Mouse (Mus musculus): ENCODE results near the gene Thrsp. TPM values are rescaled to one million over a fixed set of nuclear protein-coding genes. Genes with fewer than 3 reads are reported as not detected.
"Not testable (repeated sequence)": the region's sequence is repeated elsewhere in the genome, so short reads cannot be mapped to it uniquely, and the experiment has no call there.

The Thrsp gene
- polyA plus RNA-seq (2015; fragmentation: Nextera tagmentation; extraction: Ambion mirVana): 0.91 and 1.4 TPM in 2 replicates

- no peak within 1 kb of the TSS for H3K4me2 ChIP-seq
- H3K36me3 ChIP-seq: 0 out of 2 replicates have a peak, but pooled peaks cover under 1% of the 10 kb centered on the region
- no peaks in the 10 kb centered on the region for H3K9me3 ChIP-seq
- H3K4me1 ChIP-seq: peaks cover 22% of the 10 kb centered on the region; the same call in 1 of the 2 replicates
- whole genome bisulfite sequencing: 63% methylated on average over 25 of the region's 25 CpGs
- no peak within 1 kb of the TSS for H3K27ac ChIP-seq
- H3K9ac ChIP-seq: no peak within 1 kb of the TSS
- H3K27me3 ChIP-seq: no peaks in the 10 kb centered on the region
- no peak for ATAC-seq (ENCODE audit: borderline replicate concordance, extremely low read depth, low FRiP score, low TSS enrichment)
- no peak within 1 kb of the TSS for H3K4me3 ChIP-seq
Measured at GRCm38 (mm10) chr7:97416906-97417777, at the start of gene Thrsp. Gene Thrsp (minus strand): TSS chr7:97417730.

- H3K4me1 ChIP-seq: peaks cover 21% of the 10 kb centered on the region
- H3K4me2 ChIP-seq: no peak overlapping the region
- H3K9me3 ChIP-seq: no peaks in the 10 kb centered on the region
- no peak overlapping the region for H3K4me3 ChIP-seq
- no peaks in the 10 kb centered on the region for H3K27me3 ChIP-seq
- H3K27ac ChIP-seq: no peak overlapping the region
- ATAC-seq (ENCODE audit: borderline replicate concordance, extremely low read depth, low FRiP score, low TSS enrichment): no peak
- H3K9ac ChIP-seq: no peak overlapping the region
- 56% methylated on average over 3 of the region's 3 CpGs for WGBS
- peaks cover 4% of the 10 kb centered on the region; the same call in 1 of the 2 replicates for H3K36me3 ChIP-seq
Measured at GRCm38 (mm10) chr7:97455577-97455976, 38.0 kb upstream of the Thrsp start.

GRCm38 (mm10) chr7:97454795-97455194, 37.3 kb upstream of the Thrsp start:
- H3K4me3 ChIP-seq: no peak overlapping the region
- H3K4me1 ChIP-seq: peaks cover 21% of the 10 kb centered on the region
- no peaks in the 10 kb centered on the region for H3K9me3 ChIP-seq
- no peak overlapping the region for H3K9ac ChIP-seq
- WGBS: 83% methylated on average over 10 of the region's 10 CpGs
- no peaks in the 10 kb centered on the region for H3K27me3 ChIP-seq
- H3K36me3 ChIP-seq: peaks cover 4% of the 10 kb centered on the region; the same call in 1 of the 2 replicates
- ATAC-seq (ENCODE audit: borderline replicate concordance, extremely low read depth, low FRiP score, low TSS enrichment): no peak
- H3K27ac ChIP-seq: no peak overlapping the region
- no peak overlapping the region for H3K4me2 ChIP-seq

GRCm38 (mm10) chr7:97453141-97453921, 35.8 kb upstream of the Thrsp start:
- peak overlapping the region; percentile 47 for H3K4me3 ChIP-seq
- H3K9ac ChIP-seq: peak overlapping the region; percentile 52
- peaks cover 21% of the 10 kb centered on the region for H3K4me1 ChIP-seq
- peak overlapping the region; percentile 90 for H3K4me2 ChIP-seq
- peak; percentile 72 for ATAC-seq (ENCODE audit: borderline replicate concordance, extremely low read depth, low FRiP score, low TSS enrichment)
- H3K27ac ChIP-seq: peak overlapping the region; percentile 71
- 4% methylated on average over 27 of the region's 27 CpGs for WGBS
- H3K36me3 ChIP-seq: peaks cover 4% of the 10 kb centered on the region; the same call in 1 of the 2 replicates
- H3K27me3 ChIP-seq: no peaks in the 10 kb centered on the region
- no peaks in the 10 kb centered on the region for H3K9me3 ChIP-seq

GRCm38 (mm10) chr7:97452196-97452595, 34.7 kb upstream of the Thrsp start:
- H3K36me3 ChIP-seq: no peaks in the 10 kb centered on the region
- H3K4me1 ChIP-seq: peaks cover 26% of the 10 kb centered on the region
- WGBS: 55% methylated on average over 6 of the region's 6 CpGs
- ATAC-seq (ENCODE audit: borderline replicate concordance, extremely low read depth, low FRiP score, low TSS enrichment): no peak
- no peak overlapping the region for H3K9ac ChIP-seq
- no peak overlapping the region for H3K4me2 ChIP-seq
- H3K9me3 ChIP-seq: no peaks in the 10 kb centered on the region
- no peak overlapping the region for H3K4me3 ChIP-seq
- H3K27me3 ChIP-seq: no peaks in the 10 kb centered on the region
- peak overlapping the region; percentile 29; the same call in 1 of the 2 replicates for H3K27ac ChIP-seq

GRCm38 (mm10) chr7:97451023-97451422, 33.5 kb upstream of the Thrsp start, which contains the start of gene Kctd14:
Gene Kctd14 (plus strand): TSS chr7:97451323.
- not testable (repeated sequence) for ATAC-seq (ENCODE audit: borderline replicate concordance, extremely low read depth, low FRiP score, low TSS enrichment); H3K4me3 ChIP-seq; H3K4me2 ChIP-seq; H3K9ac ChIP-seq; H3K9me3 ChIP-seq; H3K36me3 ChIP-seq; H3K27me3 ChIP-seq
- 43% methylated on average over 2 of the region's 2 CpGs for WGBS
- H3K4me1 ChIP-seq: peaks cover 37% of the 10 kb centered on the region
- H3K27ac ChIP-seq: peak within 1 kb of the TSS; percentile 29; the same call in 1 of the 2 replicates

GRCm38 (mm10) chr7:97447050-97447531, 29.6 kb upstream of the Thrsp start:
- no peak overlapping the region for H3K9ac ChIP-seq
- H3K27me3 ChIP-seq: no peaks in the 10 kb centered on the region
- peaks cover 24% of the 10 kb centered on the region for H3K4me1 ChIP-seq
- H3K27ac ChIP-seq: peak overlapping the region; percentile 86
- no peaks in the 10 kb centered on the region for H3K36me3 ChIP-seq
- WGBS: 51% methylated on average over 6 of the region's 6 CpGs
- no peaks in the 10 kb centered on the region for H3K9me3 ChIP-seq
- ATAC-seq (ENCODE audit: borderline replicate concordance, extremely low read depth, low FRiP score, low TSS enrichment): no peak
- no peak overlapping the region for H3K4me3 ChIP-seq
- no peak overlapping the region for H3K4me2 ChIP-seq

- WGBS: 12% methylated on average over 6 of the region's 6 CpGs
- Histone ChIP-seq H3K4me1 (peaks cover 16% of the 10 kb centered on the region), H3K27me3 (no peaks in the 10 kb centered on the region), H3K9me3 (no peaks in the 10 kb centered on the region), H3K4me3 (no peak overlapping the region), H3K9ac (no peak overlapping the region), H3K4me2 (no peak overlapping the region), H3K36me3 (no peaks in the 10 kb centered on the region), H3K27ac (peak overlapping the region; percentile 86)
- ATAC-seq (ENCODE audit: borderline replicate concordance, extremely low read depth, low FRiP score, low TSS enrichment): peak; percentile 90
Measured at GRCm38 (mm10) chr7:97446171-97446925, 28.8 kb upstream of the Thrsp start.

GRCm38 (mm10) chr7:97438986-97439385, 21.5 kb upstream of the Thrsp start:
- H3K4me1 ChIP-seq: peaks cover 6% of the 10 kb centered on the region; the same call in 1 of the 2 replicates
- no peak; the same call in 1 of the 2 replicates for ATAC-seq (ENCODE audit: borderline replicate concordance, extremely low read depth, low FRiP score, low TSS enrichment)
- no peaks in the 10 kb centered on the region for H3K27me3 ChIP-seq

GRCm38 (mm10) chr7:97434517-97434916, 17.0 kb upstream of the Thrsp start:
- H3K4me3 ChIP-seq: no peak overlapping the region
- peaks cover 15% of the 10 kb centered on the region for H3K4me1 ChIP-seq
- no peak for ATAC-seq (ENCODE audit: borderline replicate concordance, extremely low read depth, low FRiP score, low TSS enrichment)
- no peaks in the 10 kb centered on the region for H3K27me3 ChIP-seq
- WGBS: 77% methylated on average over 10 of the region's 10 CpGs
- H3K9ac ChIP-seq: no peak overlapping the region
- no peaks in the 10 kb centered on the region for H3K36me3 ChIP-seq
- H3K9me3 ChIP-seq: no peaks in the 10 kb centered on the region
- no peak overlapping the region for H3K4me2 ChIP-seq
- 0 out of 2 replicates have a peak overlapping the region, but pooled peaks have one; percentile 46 for H3K27ac ChIP-seq

More at GRCm38 (mm10) chr7:97438986-97439385, 21.5 kb upstream of the Thrsp start:
- Histone ChIP-seq H3K36me3 (no peaks in the 10 kb centered on the region), H3K9ac (no peak overlapping the region), H3K4me3 (no peak overlapping the region), H3K4me2 (no peak overlapping the region), H3K27ac (no peak overlapping the region), H3K9me3 (no peaks in the 10 kb centered on the region)

- H3K4me2 ChIP-seq, H3K4me3 ChIP-seq, H3K36me3 ChIP-seq, H3K27me3 ChIP-seq, H3K9ac ChIP-seq, H3K9me3 ChIP-seq: not testable (repeated sequence)
- peak; percentile 24; the same call in 1 of the 2 replicates for ATAC-seq (ENCODE audit: borderline replicate concordance, extremely low read depth, low FRiP score, low TSS enrichment)
- Histone ChIP-seq H3K4me1 (peaks cover 15% of the 10 kb centered on the region), H3K27ac (peak overlapping the region; percentile 46; the same call in 1 of the 2 replicates)
- WGBS: 25% methylated on average over 3 of the region's 3 CpGs
Measured at GRCm38 (mm10) chr7:97433517-97433916, 16.0 kb upstream of the Thrsp start.

Data from lung, embryonic 15.5 days (tissue).